Mouse (Mus musculus): ENCODE results near the gene Rad51d.
"Not testable (repeated sequence)": the region's sequence is repeated elsewhere in the genome, so short reads cannot be mapped to it uniquely, and the experiment has no call there.

- not testable (repeated sequence) for TF ChIP-seq CTCF, EP300 (IDR thresholded peaks at IDR 0.05)
Measured at GRCm38 (mm10) chr11:82834359-82834758, 56.1 kb downstream of the Rad51d start.

Measured in lung, postnatal 0 days (tissue).